Mouse (Mus musculus) neutrophil, adult 5-6 weeks (primary cell): ENCODE data around the gene 1110002E22Rik. TPM values are rescaled to one million over a fixed set of nuclear protein-coding genes. Genes with fewer than 3 reads are reported as not detected.

ENCODE experiments used
- ATAC-seq: fragments of 151-379, 151-347 bp; 2 replicates; pipeline ENCODE4 v1.8.0; 2017; ENCODE audit warnings: mild to moderate bottlenecking, moderate TSS enrichment; ENCODE audit not compliant: insufficient number of reproducible peaks, poor library complexity, low FRiP score, severe bottlenecking; ENCODE audit errors: extremely low read depth
- total RNA-seq: library from RNA; stranded (forward); fragments of 200-1000 nt; gene quantifications from 2 replicates; pipeline ENCODE4 v1.2.3, GENCODE M21; 2017

The 1110002E22Rik gene
- total RNA-seq, 1 experiment from 2014 or later, result 0.12 TPM

- no peak for ATAC-seq
Observed at GRCm38 (mm10) chr3:138061205-138061911, 3.5 kb upstream of the 1110002E22Rik start.

DNA sequence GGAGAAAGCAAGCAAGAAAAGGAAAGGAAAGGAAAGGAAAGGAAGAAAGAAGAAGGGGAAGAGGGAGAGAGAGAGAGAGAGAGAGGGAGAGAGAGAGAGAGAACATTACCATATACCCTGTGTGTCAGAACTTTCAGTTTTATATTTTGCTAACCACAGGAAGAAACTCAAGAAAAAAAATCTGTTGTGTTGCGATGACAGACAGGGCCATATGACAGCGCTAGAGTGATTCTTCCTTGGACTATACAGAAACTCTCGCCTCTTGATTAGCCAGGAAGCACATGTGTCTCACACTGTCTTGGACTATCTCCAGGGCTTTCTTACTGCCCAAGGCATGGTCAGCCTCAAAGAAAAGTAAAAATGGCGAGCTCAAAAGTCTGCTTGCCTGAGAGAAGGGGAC is 2.2 kb upstream of the 1110002E22Rik start:
- no peak for ATAC-seq

DNA sequence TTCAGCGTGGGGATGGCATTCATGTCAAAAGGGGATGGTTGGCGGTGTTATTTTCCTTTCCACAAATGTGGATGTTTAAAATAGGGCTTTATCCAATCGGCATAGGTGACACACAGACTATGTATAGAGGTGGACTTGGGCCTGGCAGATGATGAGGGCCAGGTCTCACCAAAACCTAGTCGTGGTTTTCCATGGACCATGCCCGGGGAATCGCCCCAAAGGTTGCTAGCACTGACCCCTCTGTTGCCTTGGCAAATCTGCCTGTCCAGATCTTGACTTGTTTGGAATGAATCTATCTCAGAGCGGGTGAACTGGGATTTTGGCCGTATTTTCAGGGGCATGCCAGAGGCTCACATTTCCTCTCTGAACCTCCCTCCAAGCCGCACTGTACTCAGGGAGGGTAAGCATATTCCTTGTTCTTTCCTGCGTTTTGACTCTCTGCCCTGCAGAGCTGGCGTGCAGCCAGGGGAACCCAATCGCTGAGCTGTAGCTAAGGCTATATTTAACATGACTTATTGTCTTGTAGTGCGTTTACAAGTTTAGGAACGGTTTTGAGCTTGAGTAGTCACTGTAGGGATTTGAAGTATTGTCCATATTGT is 1.0 kb upstream of the 1110002E22Rik start:
- no peak for ATAC-seq

DNA sequence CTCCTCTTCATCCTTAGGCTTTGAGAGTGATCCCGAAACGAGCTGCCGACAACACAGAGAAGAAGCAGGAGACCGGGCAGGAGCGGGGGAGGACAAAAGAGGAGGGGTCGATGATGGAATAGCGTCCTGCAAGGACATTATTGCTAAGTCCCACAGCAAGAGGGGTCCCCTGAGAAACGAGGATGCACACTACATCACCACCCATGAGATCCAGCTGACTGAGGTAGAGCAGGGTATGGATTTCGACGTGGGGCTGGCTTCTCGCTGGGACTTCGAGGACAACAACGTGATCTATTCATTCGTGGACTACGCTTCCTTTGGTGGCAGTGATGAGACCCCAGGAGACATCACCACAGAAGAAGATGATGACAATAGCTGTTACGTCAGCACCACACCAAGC is 1.1 kb downstream of the 1110002E22Rik start:
- no peak for ATAC-seq

DNA sequence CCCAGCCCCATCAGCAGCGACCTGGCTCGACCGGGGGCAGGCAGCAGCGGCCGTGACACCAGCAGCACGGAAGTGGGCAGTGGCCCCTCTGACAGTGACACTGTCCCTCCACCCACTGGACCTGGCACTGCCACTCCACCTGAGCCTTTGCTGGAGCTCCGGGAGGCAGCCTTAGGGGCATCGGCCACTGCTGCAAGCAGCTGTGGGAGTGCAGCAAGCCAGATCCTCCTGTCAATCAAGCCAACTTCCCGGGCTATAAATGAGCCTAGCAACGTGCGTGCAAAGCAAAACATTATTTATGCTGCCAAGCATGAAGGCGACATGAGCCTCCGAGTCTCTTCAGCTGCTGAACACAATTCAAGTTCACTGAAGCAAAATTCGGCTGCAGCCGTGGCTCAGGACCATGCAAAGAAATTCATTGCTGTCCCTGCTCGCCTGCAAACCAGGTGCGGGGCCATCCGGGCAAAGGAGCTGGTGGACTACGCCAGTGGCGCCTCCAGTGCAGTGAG is 1.6 kb downstream of the 1110002E22Rik start:
- no peak for ATAC-seq

DNA sequence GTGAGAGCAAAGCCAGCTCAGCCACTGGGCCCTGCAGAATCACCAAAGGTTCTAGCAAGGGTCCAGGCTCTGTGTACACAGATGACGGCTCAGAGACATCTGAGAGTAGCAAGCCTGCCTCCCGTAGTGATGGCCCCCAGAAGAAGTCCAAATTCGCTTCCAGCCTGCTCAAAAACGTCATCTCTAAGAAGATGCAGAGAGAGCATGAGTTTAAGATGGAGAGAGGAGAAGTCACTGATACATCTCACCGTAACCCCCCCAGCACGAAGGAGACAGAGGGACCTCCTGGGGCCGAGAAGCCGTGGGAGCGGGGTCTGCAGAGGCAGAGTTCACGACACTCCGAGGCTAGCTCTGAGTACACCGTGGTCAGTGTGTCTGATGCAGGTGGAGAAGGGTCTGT is 2.4 kb downstream of the 1110002E22Rik start, which contains the start of gene Gm5105:
Gene Gm5105, minus strand, starts transcription at position 101 of the 400 bp plus-strand sequence.
- ATAC-seq, result no peak

GRCm38 (mm10) chr3:138068103-138068502 is 3.3 kb downstream of the 1110002E22Rik start:
- ATAC-seq, result no peak

DNA sequence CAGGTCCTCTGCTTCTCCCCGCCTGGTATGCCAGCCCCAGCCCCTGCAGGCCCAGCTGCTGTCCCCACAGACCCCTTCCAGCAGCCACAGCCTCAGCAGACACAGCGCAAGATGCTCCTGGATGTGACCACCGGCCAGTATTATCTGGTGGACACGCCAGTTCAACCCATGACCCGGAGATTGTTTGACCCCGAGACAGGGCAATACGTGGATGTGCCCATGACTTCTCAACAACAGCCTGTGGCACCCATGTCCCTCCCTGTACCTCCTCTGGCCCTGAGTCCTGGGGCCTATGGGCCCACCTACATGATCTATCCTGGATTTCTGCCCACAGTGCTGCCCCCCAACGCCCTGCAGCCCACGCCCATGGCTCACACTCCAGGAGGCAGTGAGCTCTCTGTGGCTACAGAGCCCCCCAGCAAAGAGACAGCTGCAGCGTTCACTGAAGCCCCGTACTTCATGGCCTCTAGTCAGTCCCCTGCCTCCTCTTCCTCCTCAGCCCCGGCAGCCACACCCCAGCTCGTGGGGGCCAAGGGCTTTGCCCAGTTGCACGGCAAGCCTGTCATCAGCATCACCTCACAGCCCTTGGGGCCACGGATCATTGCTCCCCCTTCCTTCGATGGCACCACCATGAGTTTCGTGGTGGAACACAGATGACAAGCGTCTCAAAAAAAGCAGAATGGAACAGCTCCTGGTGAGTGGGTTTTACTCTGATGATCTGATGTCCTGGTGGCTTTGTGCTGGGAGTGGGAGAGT is 5.1 kb downstream of the 1110002E22Rik start:
- ATAC-seq, result no peak

DNA sequence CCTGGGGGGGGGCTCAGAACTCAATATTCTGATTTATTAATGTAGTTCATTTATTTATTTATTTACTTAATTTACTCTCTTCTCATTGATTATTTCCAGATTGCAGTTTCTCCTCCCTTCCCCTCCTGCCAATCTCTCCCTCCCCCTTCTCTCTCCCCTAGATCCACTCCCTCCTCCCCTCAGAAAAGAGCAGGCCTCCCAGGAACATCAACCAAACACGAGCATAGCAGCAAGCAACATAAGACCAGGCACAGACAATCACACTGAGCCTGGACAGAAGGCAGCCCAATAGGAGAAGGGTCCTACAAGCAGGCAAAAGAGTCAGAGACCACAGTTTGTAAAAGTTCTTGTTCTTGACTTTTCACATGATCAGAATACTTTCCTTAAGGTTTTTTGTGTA is 6.2 kb downstream of the 1110002E22Rik start:
- no peak for ATAC-seq

- no peak for ATAC-seq
Observed at GRCm38 (mm10) chr3:138071476-138072073, 6.7 kb downstream of the 1110002E22Rik start.

DNA sequence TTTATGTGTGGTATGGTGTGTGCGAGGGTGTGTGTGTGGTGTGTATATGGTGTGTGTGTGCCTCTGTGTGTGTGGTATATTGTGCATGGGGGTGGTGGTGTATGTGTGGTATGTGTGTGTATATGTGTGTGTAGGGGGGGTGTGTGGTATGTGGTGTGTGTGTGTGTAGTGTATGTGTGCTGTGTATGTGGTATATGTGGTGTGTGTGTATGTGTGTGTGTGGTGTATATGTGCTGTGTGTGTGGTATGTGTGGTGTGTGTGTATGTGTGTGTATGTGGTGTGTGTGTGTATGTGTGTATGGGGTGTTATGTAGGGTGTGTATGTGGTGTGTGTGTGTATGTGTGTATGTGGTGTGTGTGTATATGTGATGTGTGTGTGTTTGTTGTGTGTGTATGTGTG is 9.4 kb downstream of the 1110002E22Rik start:
- no peak for ATAC-seq

DNA sequence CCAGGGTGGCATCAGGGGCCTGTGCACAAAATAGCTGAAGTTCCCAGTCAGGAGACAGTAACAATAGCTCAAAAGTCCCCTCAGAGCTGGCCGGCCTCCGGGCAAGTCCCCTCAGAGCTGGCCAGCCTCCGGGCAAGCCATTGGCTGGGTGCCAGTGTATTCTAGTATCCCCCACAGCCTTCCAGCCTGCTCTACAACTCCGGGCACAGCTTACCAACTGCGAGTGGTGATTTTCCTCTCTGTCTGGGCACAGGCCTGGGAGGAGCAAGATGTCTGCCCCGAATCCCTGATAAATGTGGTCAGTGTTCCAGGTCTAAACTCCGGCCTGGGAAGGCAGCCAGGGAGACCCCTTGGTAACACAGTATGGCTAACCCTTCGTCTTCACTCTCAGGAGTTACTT is 10.4 kb downstream of the 1110002E22Rik start:
- ATAC-seq, result no peak

- no peak for ATAC-seq
Observed at GRCm38 (mm10) chr3:138077476-138078340, 12.9 kb downstream of the 1110002E22Rik start.

DNA sequence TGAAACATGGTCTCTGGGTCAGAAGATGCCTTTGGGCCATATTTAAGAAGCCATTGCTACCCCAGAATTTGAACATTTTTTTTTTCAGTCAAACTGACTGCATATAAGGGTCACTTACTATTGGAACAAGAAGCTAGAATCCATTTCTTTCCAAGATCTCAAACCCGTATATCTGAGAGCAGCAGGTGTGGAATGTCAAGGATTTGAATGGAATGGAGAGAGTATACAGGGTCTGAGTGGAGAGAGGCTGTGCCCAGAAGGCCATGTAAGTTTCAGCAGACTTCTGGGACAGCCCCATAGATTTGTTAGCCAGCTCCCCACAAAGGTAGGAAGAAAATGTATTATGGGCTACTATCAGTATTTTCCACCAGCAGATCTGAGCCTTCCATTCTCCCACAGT is 13.8 kb downstream of the 1110002E22Rik start:
- no peak for ATAC-seq

DNA sequence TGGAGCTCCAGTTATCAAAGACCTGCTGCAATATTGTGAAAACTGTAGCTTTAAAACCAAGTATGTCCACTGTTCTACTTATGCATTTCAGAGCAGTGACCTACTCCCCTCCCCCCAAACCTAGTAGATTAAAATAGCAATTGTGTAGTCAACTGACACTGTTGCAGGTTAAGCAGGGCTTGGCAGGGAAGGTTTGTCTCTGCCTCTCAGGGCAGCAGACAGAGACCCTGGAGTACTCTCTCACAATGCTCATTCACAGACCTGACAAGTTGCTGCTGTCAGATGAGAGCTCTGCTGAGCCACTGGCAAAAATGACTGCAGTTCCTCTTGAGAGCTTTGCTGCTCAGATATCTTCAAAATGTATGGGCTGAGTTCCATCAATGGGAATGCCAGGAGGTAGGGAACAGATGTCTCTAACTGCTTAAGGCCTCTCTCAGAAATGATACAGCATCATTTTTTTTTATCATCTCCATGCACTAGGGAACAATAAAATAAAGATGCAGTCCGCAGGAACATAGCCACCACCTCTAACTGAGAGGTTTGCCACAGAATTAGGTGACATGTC is 18.3 kb downstream of the 1110002E22Rik start:
- ATAC-seq, result no peak

- ATAC-seq, result no peak
Observed at GRCm38 (mm10) chr3:138083896-138084295, 19.0 kb downstream of the 1110002E22Rik start.

- ATAC-seq, result no peak
Observed at GRCm38 (mm10) chr3:138095301-138095700, 30.4 kb downstream of the 1110002E22Rik start.

- no peak for ATAC-seq
Observed at GRCm38 (mm10) chr3:138095718-138096117, 30.9 kb downstream of the 1110002E22Rik start.
